Mouse (Mus musculus): ENCODE data around the gene Rufy3. TPM values are rescaled to one million over a fixed set of nuclear protein-coding genes. Genes with fewer than 3 reads are reported as not detected.

The Rufy3 gene
- total and polyA plus RNA-seq, 3 experiments: 13.6 to 22.3 (median 17.4) TPM

DNA sequence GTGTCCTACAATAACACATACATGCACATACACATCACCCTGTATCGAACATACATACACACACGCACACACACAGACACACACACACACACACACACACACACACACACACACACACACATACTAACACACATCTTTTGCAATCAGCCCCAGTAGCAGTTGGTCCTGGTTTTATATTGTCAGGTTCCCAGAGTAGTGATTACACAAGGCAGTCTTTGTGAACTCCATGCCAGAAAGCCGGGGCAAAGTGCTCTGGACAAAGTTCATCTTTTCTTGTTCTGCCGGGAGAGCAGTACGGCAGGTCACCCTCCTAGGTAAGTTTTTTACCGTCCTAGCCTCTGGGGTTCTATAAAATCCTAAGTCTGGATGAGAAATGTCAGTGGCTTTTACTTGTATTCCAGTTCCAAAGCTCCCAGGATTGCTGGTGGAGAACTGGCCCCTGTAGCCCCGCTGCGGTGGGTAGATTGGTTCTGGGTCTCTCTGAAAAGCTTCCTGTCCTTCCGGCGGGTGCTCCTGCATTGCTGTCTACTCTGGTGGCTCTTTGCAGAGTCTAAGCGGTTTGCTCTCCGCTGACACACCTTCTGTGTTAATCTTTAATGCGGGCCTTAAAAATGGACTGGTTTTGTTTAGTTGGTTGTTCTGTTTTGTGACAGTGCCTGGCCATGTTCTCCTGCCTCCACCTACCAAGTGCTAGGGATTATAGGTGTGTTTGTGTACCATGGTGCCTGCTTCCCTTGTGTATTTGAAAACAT lies 28.8 kb downstream of the Rufy3 start:
- Histone ChIP-seq H3K36me3 (replicated peaks in 1 of 2; ENCODE audit: control insufficient read depth in 1 of 2, insufficient read depth in 1 of 2, low read length in 1 of 2) (peaks cover 0 to 63% of the 10 kb centered on the region in 2 experiments), H3K79me2 (replicated peaks; ENCODE audit: control insufficient read depth, extremely low read depth, insufficient read depth, poor library complexity, severe bottlenecking) (no peaks in the 10 kb centered on the region; the same call in 1 of the 2 replicates), H3K9ac (ENCODE audit: insufficient read depth, low read depth) (no peak overlapping the region), H3K27me3 (replicated peaks) (no peaks in the 10 kb centered on the region), H3K9me3 (replicated peaks; ENCODE audit: low read length) (no peaks in the 10 kb centered on the region), H3K4me1 (ENCODE audit: control insufficient read depth in 1 of 2, insufficient read depth in 2 of 2) (0 out of 4 replicates have a peak, but pooled peaks cover 0 to 2% of the 10 kb centered on the region in 2 experiments), H3K4me2 (ENCODE audit: insufficient read depth, low read depth, poor library complexity, severe bottlenecking) (no peak overlapping the region), H3K27ac (ENCODE audit: insufficient read depth, low read depth) (no peak overlapping the region), H3K4me3 (replicated peaks in 1 of 3; ENCODE audit: low read depth in 2 of 3, low read length in 2 of 3, poor library complexity in 1 of 3) (no peak overlapping the region)
- no peak for TF ChIP-seq SMC3 (IDR thresholded peaks at IDR 0.05; ENCODE audit: low read depth, low read length)
- TF ChIP-seq MAFK (IDR thresholded peaks at IDR 0.05; ENCODE audit: insufficient replicate concordance, low read length): no peak
- no peak for TF ChIP-seq BHLHE40 (IDR thresholded peaks at IDR 0.05; ENCODE audit: low read depth, low read length)
- no peak for TF ChIP-seq MYC (IDR thresholded peaks at IDR 0.05; ENCODE audit: low read depth, low read length)
- TF ChIP-seq MAZ (IDR thresholded peaks at IDR 0.05; ENCODE audit: low read depth, low read length): no peak
- no peak for TF ChIP-seq KAT2A (IDR thresholded peaks at IDR 0.05; ENCODE audit: insufficient replicate concordance, low read length)
- TF ChIP-seq ZNF384 (IDR thresholded peaks at IDR 0.05; ENCODE audit: low read depth, low read length): no peak
- TF ChIP-seq GABPA (IDR thresholded peaks at IDR 0.05; ENCODE audit: insufficient replicate concordance, low read depth, low read length): no peak
- no peak for TF ChIP-seq NELFE (IDR thresholded peaks at IDR 0.05; ENCODE audit: low read depth, low read length)
- TF ChIP-seq ZMIZ1 (IDR thresholded peaks at IDR 0.05; ENCODE audit: low read depth, low read length): no peak
- dilution Hi-C loops (cut with MboI; ENCODE audit: extremely low pct_ligation_motif_present, extremely low pct_unique_long_range_greater_than_20kb, low sequenced_read_pairs): no loop called here
- in situ Hi-C loops (cut with MboI; ENCODE audit: low pct_ligation_motif_present, low pct_unique_long_range_greater_than_20kb, low sequenced_read_pairs): no loop called here
- no peak for DNase-seq (ENCODE audit: extremely low read depth)

DNA sequence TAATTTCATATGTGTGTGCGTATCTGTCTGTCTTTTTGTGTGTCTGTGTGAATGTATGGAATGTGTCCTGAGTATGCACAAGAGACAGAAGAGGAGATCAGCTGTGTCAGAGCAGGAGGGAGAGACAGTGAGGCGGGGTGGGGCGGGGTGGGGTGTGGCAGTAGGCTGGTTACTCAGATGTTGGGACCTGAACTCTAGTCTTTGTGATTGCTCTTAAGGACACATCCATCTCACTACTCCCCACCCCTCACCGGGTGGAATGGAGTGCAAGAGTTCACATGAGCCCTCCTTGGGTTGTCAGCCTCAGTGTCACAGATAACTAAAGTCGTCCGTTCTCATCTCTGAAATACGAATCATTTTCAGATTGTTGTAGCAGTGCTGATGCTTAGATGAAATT lies 29.3 kb downstream of the Rufy3 start:
- Histone ChIP-seq H3K9me3 (replicated peaks; ENCODE audit: low read length) (no peaks in the 10 kb centered on the region), H3K4me1 (ENCODE audit: control insufficient read depth in 1 of 2, insufficient read depth in 2 of 2) (0 out of 4 replicates have a peak, but pooled peaks cover 0 to 2% of the 10 kb centered on the region in 2 experiments), H3K27ac (ENCODE audit: insufficient read depth, low read depth) (no peak overlapping the region), H3K4me3 (replicated peaks in 1 of 3; ENCODE audit: low read depth in 2 of 3, low read length in 2 of 3, poor library complexity in 1 of 3) (no peak overlapping the region), H3K4me2 (ENCODE audit: insufficient read depth, low read depth, poor library complexity, severe bottlenecking) (no peak overlapping the region), H3K9ac (ENCODE audit: insufficient read depth, low read depth) (no peak overlapping the region), H3K79me2 (replicated peaks; ENCODE audit: control insufficient read depth, extremely low read depth, insufficient read depth, poor library complexity, severe bottlenecking) (no peaks in the 10 kb centered on the region; the same call in 1 of the 2 replicates), H3K36me3 (replicated peaks in 1 of 2; ENCODE audit: control insufficient read depth in 1 of 2, insufficient read depth in 1 of 2, low read length in 1 of 2) (peaks cover 2 to 63% of the 10 kb centered on the region in 2 experiments), H3K27me3 (replicated peaks) (no peaks in the 10 kb centered on the region)
- no peak for DNase-seq (ENCODE audit: extremely low read depth)
- dilution Hi-C loops (cut with MboI; ENCODE audit: extremely low pct_ligation_motif_present, extremely low pct_unique_long_range_greater_than_20kb, low sequenced_read_pairs) (no loop called here), in situ Hi-C loops (cut with MboI; ENCODE audit: low pct_ligation_motif_present, low pct_unique_long_range_greater_than_20kb, low sequenced_read_pairs) (no loop called here)
- TF ChIP-seq ZNF384 (IDR thresholded peaks at IDR 0.05; ENCODE audit: low read depth, low read length): no peak
- no peak for TF ChIP-seq USF1 (IDR thresholded peaks at IDR 0.05; ENCODE audit: low read depth, low read length)
- TF ChIP-seq MAX (IDR thresholded peaks at IDR 0.05; ENCODE audit: low read length): no peak
- no peak for TF ChIP-seq MAZ (IDR thresholded peaks at IDR 0.05; ENCODE audit: low read depth, low read length)
- TF ChIP-seq MEF2A (IDR thresholded peaks at IDR 0.05; ENCODE audit: borderline replicate concordance, low read depth, low read length): no peak

All from CH12.LX (cell line).